Mouse (Mus musculus): ENCODE results near the gene Tgfb2. TPM values are rescaled to one million over a fixed set of nuclear protein-coding genes. Genes with fewer than 3 reads are reported as not detected.
A peak's percentile ranks its signal among the peaks of the same experiment; 100 is the strongest.

The Tgfb2 gene
- polyA plus RNA-seq (2014; fragmentation: Nextera tagmentation; extraction: Ambion mirVana), result 50.0 and 50.5 TPM in 2 replicates

- Histone ChIP-seq H3K4me3 (ENCODE audit: control insufficient read depth in 1 of 2, insufficient read depth in 1 of 2, low read depth in 1 of 2, low read length in 2 of 2) (peak within 1 kb of the TSS; percentile 63 to 66), H3K36me3 (ENCODE audit: control insufficient read depth, insufficient read depth, low read length) (0 out of 2 replicates have a peak, but pooled peaks cover 4% of the 10 kb centered on the region), H3K4me2 (ENCODE audit: low read length) (peak within 1 kb of the TSS; percentile 76), H3K4me1 (ENCODE audit: control insufficient read depth in 2 of 2, insufficient read depth in 2 of 2, low read length in 2 of 2) (peaks cover 2 to 18% of the 10 kb centered on the region in 2 experiments; a peak in 3 of 4 replicates), H3K27me3 (ENCODE audit: control insufficient read depth, insufficient read depth, low read length) (no peaks in the 10 kb centered on the region), H3K27ac (replicated peaks in 1 of 2; ENCODE audit: control insufficient read depth in 1 of 2, insufficient read depth in 1 of 2, low read depth in 2 of 2, low read length in 2 of 2) (peak within 1 kb of the TSS; percentile 75 to 92), H3K9ac (ENCODE audit: low read length) (peak within 1 kb of the TSS; percentile 91), H3K9me3 (ENCODE audit: control insufficient read depth, low read length) (no peaks in the 10 kb centered on the region)
- 2% methylated on average over 12 of the region's 12 CpGs for WGBS
- ATAC-seq (ENCODE audit: insufficient number of reproducible peaks, insufficient read depth, low FRiP score, low read depth), result no peak
These were observed at the start of gene Tgfb2 for GRCm38 (mm10) chr1:186705915-186706248. Gene Tgfb2 (minus strand): TSS chr1:186705989.

DNA sequence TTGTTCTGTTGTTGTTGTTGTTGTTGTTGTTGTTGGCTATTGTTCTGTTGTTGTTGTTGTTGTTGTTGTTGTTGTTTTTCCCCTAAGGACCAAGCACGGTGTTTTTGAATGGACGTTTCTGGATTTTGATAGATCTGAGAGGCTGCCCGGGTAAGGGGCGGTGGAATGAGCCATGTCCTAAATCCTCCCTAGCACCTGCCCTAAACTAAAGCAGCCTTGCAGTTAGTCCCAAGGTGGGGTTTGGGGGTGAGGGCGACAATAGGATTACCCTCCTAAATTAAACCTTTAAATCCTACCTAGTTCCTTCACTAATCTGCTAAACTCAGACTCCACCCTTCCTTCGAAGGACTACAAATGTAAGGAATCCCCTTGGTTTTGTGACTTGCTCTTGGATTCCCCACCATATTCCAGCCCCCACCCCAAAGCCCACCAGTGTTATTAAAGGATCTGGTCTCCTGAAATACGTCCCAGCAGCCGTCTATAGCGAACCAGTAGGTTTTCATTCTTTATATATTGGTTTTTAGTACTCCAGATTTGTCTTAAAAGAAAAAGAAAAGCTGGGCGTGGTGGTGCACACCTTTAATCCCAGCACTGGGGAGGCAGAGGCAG is 44.0 kb upstream of the Tgfb2 start:
- Histone ChIP-seq H3K27ac (replicated peaks in 1 of 2; ENCODE audit: control insufficient read depth in 1 of 2, insufficient read depth in 1 of 2, low read depth in 2 of 2, low read length in 2 of 2) (peak overlapping the region; percentile 75 to 88), H3K9ac (ENCODE audit: low read length) (peak overlapping the region; percentile 90), H3K27me3 (ENCODE audit: control insufficient read depth, insufficient read depth, low read length) (no peaks in the 10 kb centered on the region), H3K9me3 (ENCODE audit: control insufficient read depth, low read length) (no peaks in the 10 kb centered on the region), H3K36me3 (ENCODE audit: control insufficient read depth, insufficient read depth, low read length) (no peaks in the 10 kb centered on the region), H3K4me1 (ENCODE audit: control insufficient read depth in 2 of 2, insufficient read depth in 2 of 2, low read length in 2 of 2) (peaks cover 2 to 19% of the 10 kb centered on the region in 2 experiments; a peak in 3 of 4 replicates), H3K4me2 (ENCODE audit: low read length) (peak overlapping the region; percentile 94), H3K4me3 (ENCODE audit: control insufficient read depth in 1 of 2, insufficient read depth in 1 of 2, low read depth in 1 of 2, low read length in 2 of 2) (peak overlapping the region; percentile 69 to 90)
- ATAC-seq (ENCODE audit: insufficient number of reproducible peaks, insufficient read depth, low FRiP score, low read depth), result no peak
- WGBS, result 28% methylated on average over 10 of the region's 10 CpGs

- no peaks in the 10 kb centered on the region for H3K36me3 ChIP-seq (ENCODE audit: control insufficient read depth, insufficient read depth, low read length)
- WGBS, result under 1% methylated on average over 46 of the region's 46 CpGs
- peak within 1 kb of the TSS; percentile 69 to 90 for H3K4me3 ChIP-seq (ENCODE audit: control insufficient read depth in 1 of 2, insufficient read depth in 1 of 2, low read depth in 1 of 2, low read length in 2 of 2)
- H3K4me1 ChIP-seq (ENCODE audit: control insufficient read depth in 2 of 2, insufficient read depth in 2 of 2, low read length in 2 of 2), result peaks cover 2 to 19% of the 10 kb centered on the region in 2 experiments; a peak in 3 of 4 replicates
- no peaks in the 10 kb centered on the region for H3K9me3 ChIP-seq (ENCODE audit: control insufficient read depth, low read length)
- no peaks in the 10 kb centered on the region for H3K27me3 ChIP-seq (ENCODE audit: control insufficient read depth, insufficient read depth, low read length)
- peak; percentile 83 for ATAC-seq (ENCODE audit: insufficient number of reproducible peaks, insufficient read depth, low FRiP score, low read depth)
- H3K4me2 ChIP-seq (ENCODE audit: low read length), result peak within 1 kb of the TSS; percentile 94
- peak within 1 kb of the TSS; percentile 75 to 88 for H3K27ac ChIP-seq (replicated peaks in 1 of 2; ENCODE audit: control insufficient read depth in 1 of 2, insufficient read depth in 1 of 2, low read depth in 2 of 2, low read length in 2 of 2)
- H3K9ac ChIP-seq (ENCODE audit: low read length), result peak within 1 kb of the TSS; percentile 90
These were observed 43.2 kb upstream of the Tgfb2 start, which contains the start of gene Rrp15 for GRCm38 (mm10) chr1:186748724-186749653. Gene Rrp15 (minus strand): TSS chr1:186749358.

DNA sequence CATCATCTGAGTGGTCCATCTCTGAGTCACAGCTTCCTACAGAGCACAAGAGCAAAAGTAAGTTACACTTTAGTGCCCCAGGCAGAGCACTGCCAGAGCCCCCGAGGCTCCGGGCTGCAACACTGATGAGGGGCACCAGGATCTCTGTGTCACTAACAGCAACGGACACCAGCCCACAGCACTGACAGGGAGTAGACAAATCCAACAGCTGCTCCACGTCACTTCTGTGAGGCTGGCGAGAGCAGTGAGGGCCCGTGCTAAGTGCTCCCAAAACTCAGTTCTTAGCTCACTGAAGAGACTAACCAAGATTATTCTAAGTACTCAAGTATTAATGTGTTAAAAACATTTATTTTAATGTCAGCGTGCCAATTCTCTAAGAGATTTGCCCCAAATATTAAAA is 34.0 kb upstream of the Tgfb2 start:
- Histone ChIP-seq H3K27me3 (ENCODE audit: control insufficient read depth, insufficient read depth, low read length) (no peaks in the 10 kb centered on the region), H3K4me2 (ENCODE audit: low read length) (no peak overlapping the region), H3K4me3 (ENCODE audit: control insufficient read depth in 1 of 2, insufficient read depth in 1 of 2, low read depth in 1 of 2, low read length in 2 of 2) (no peak overlapping the region), H3K9me3 (ENCODE audit: control insufficient read depth, low read length) (no peaks in the 10 kb centered on the region), H3K27ac (replicated peaks in 1 of 2; ENCODE audit: control insufficient read depth in 1 of 2, insufficient read depth in 1 of 2, low read depth in 2 of 2, low read length in 2 of 2) (no peak overlapping the region), H3K4me1 (ENCODE audit: control insufficient read depth in 2 of 2, insufficient read depth in 2 of 2, low read length in 2 of 2) (peaks cover 3 to 6% of the 10 kb centered on the region in 2 experiments; a peak in 2 of 4 replicates), H3K9ac (ENCODE audit: low read length) (no peak overlapping the region), H3K36me3 (ENCODE audit: control insufficient read depth, insufficient read depth, low read length) (peaks cover 41% of the 10 kb centered on the region)
- ATAC-seq (ENCODE audit: insufficient number of reproducible peaks, insufficient read depth, low FRiP score, low read depth), result no peak
- 61% methylated on average over 7 of the region's 7 CpGs for WGBS

DNA sequence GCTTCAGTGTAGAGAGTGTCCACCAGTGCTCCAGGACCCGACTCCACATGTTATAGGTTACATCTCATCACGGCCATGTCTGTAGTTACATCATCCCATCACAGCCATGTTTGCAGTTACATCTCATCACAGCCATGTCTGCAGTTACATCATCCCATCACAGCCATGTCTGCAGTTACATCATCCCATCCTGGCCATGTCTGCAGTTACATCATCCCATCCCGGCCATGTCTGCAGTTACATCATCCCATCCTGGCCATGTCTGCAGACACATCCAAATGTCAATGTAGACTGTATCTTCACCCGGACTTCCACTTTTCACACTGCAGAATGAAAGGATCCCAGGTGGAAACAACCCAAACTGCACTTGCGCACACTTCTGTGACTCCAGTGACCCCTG is 29.7 kb upstream of the Tgfb2 start:
- H3K36me3 ChIP-seq (ENCODE audit: control insufficient read depth, insufficient read depth, low read length), result peaks cover 43% of the 10 kb centered on the region
- no peaks in the 10 kb centered on the region for H3K27me3 ChIP-seq (ENCODE audit: control insufficient read depth, insufficient read depth, low read length)
- H3K9ac ChIP-seq (ENCODE audit: low read length), result no peak overlapping the region
- no peaks in the 10 kb centered on the region for H3K9me3 ChIP-seq (ENCODE audit: control insufficient read depth, low read length)
- no peak for ATAC-seq (ENCODE audit: insufficient number of reproducible peaks, insufficient read depth, low FRiP score, low read depth)
- H3K4me2 ChIP-seq (ENCODE audit: low read length), result no peak overlapping the region
- no peak overlapping the region for H3K4me3 ChIP-seq (ENCODE audit: control insufficient read depth in 1 of 2, insufficient read depth in 1 of 2, low read depth in 1 of 2, low read length in 2 of 2)
- H3K4me1 ChIP-seq (ENCODE audit: control insufficient read depth in 2 of 2, insufficient read depth in 2 of 2, low read length in 2 of 2), result no peaks in the 10 kb centered on the region
- no peak overlapping the region for H3K27ac ChIP-seq (replicated peaks in 1 of 2; ENCODE audit: control insufficient read depth in 1 of 2, insufficient read depth in 1 of 2, low read depth in 2 of 2, low read length in 2 of 2)
- WGBS, result 88% methylated on average over 5 of the region's 5 CpGs

GRCm38 (mm10) chr1:186733052-186733451 is 27.3 kb upstream of the Tgfb2 start:
- no peak overlapping the region for H3K4me3 ChIP-seq (ENCODE audit: control insufficient read depth in 1 of 2, insufficient read depth in 1 of 2, low read depth in 1 of 2, low read length in 2 of 2)
- no peak overlapping the region for H3K27ac ChIP-seq (replicated peaks in 1 of 2; ENCODE audit: control insufficient read depth in 1 of 2, insufficient read depth in 1 of 2, low read depth in 2 of 2, low read length in 2 of 2)
- 92% methylated on average over 8 of the region's 8 CpGs for WGBS
- H3K36me3 ChIP-seq (ENCODE audit: control insufficient read depth, insufficient read depth, low read length), result peaks cover 29% of the 10 kb centered on the region
- H3K9me3 ChIP-seq (ENCODE audit: control insufficient read depth, low read length), result no peaks in the 10 kb centered on the region
- no peak for ATAC-seq (ENCODE audit: insufficient number of reproducible peaks, insufficient read depth, low FRiP score, low read depth)
- H3K9ac ChIP-seq (ENCODE audit: low read length), result no peak overlapping the region
- H3K4me2 ChIP-seq (ENCODE audit: low read length), result no peak overlapping the region
- H3K27me3 ChIP-seq (ENCODE audit: control insufficient read depth, insufficient read depth, low read length), result no peaks in the 10 kb centered on the region
- H3K4me1 ChIP-seq (ENCODE audit: control insufficient read depth in 2 of 2, insufficient read depth in 2 of 2, low read length in 2 of 2), result no peaks in the 10 kb centered on the region

DNA sequence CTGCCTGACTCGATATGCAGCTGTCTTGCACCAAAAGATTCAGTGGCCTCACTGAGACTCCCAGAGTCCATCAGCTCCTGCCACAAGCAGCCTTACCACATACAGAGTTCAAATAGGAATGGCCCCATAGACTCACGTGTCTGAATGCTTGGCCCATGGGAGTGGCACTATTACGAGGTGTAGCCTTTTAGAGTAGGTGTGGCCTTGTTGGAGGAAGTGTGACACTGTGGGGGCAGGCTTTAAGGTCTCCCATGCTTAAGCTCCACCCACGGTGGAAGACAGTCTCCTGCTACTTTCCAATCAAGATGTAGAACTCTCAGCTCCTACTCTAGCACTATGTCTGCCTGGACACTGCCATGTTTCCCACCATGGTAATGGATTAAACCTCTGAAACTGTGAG is 23.0 kb upstream of the Tgfb2 start:
- Histone ChIP-seq H3K27ac (replicated peaks in 1 of 2; ENCODE audit: control insufficient read depth in 1 of 2, insufficient read depth in 1 of 2, low read depth in 2 of 2, low read length in 2 of 2) (no peak overlapping the region), H3K9me3 (ENCODE audit: control insufficient read depth, low read length) (no peaks in the 10 kb centered on the region), H3K9ac (ENCODE audit: low read length) (no peak overlapping the region), H3K36me3 (ENCODE audit: control insufficient read depth, insufficient read depth, low read length) (no peaks in the 10 kb centered on the region), H3K4me3 (ENCODE audit: control insufficient read depth in 1 of 2, insufficient read depth in 1 of 2, low read depth in 1 of 2, low read length in 2 of 2) (no peak overlapping the region), H3K4me2 (ENCODE audit: low read length) (no peak overlapping the region), H3K4me1 (ENCODE audit: control insufficient read depth in 2 of 2, insufficient read depth in 2 of 2, low read length in 2 of 2) (no peaks in the 10 kb centered on the region), H3K27me3 (ENCODE audit: control insufficient read depth, insufficient read depth, low read length) (no peaks in the 10 kb centered on the region)
- no peak for ATAC-seq (ENCODE audit: insufficient number of reproducible peaks, insufficient read depth, low FRiP score, low read depth)
- WGBS, result 71% methylated on average over 4 of the region's 4 CpGs
